Mouse (Mus musculus) CH12.LX (cell line): Measurements from ENCODE around the gene Adgrb3. TPM values are rescaled to one million over a fixed set of nuclear protein-coding genes. Genes with fewer than 3 reads are reported as not detected.

ENCODE experiments used
- DNase-seq: peaks from one replicate; pipeline ENCODE4 v3.0.0-alpha.2; 2013; ENCODE audit errors: extremely low read depth
- H3K27ac ChIP-seq: 2 replicates; pipeline ENCODE4 v1.5.1; 2012; ENCODE audit warnings: low read depth, mild to moderate bottlenecking, control low read depth, moderate library complexity; ENCODE audit not compliant: insufficient read depth
- H3K27me3 ChIP-seq: replicated peaks from 2 replicates; pipeline ENCODE3; 2012; ENCODE audit warnings: inconsistent platforms
- H3K36me3 ChIP-seq, 2 experiments: replicated peaks in 1 of 2; 2 replicates each; pipeline versions ENCODE3 to v1.6.1; 2012; ENCODE audit warnings: inconsistent platforms in 1 of 2, low read length in 1 of 2, mild to moderate bottlenecking in 1 of 2, mixed read lengths in 1 of 2, moderate library complexity in 1 of 2; ENCODE audit not compliant: control insufficient read depth in 1 of 2, insufficient read depth in 1 of 2
- H3K4me1 ChIP-seq, 2 experiments: 2 replicates each; pipeline ENCODE4 v1.6.1; 2012; ENCODE audit warnings: inconsistent platforms in 1 of 2, moderate library complexity in 1 of 2; ENCODE audit not compliant: insufficient read depth in 2 of 2, control insufficient read depth in 1 of 2
- H3K4me2 ChIP-seq: 2 replicates; pipeline ENCODE4 v1.6.1; 2012; ENCODE audit warnings: low read depth, mild to moderate bottlenecking, control low read depth; ENCODE audit not compliant: poor library complexity, insufficient read depth, severe bottlenecking
- H3K4me3 ChIP-seq, 3 experiments: fragments of 150-350 bp in 1 of 3; sonication (generic) in 1 of 3; replicated peaks in 1 of 3; 2 replicates each; pipeline versions ENCODE3 to v1.5.1; 2011 to 2012; ENCODE audit warnings: low read depth in 2 of 3, low read length in 2 of 3, mild to moderate bottlenecking in 2 of 3, moderate library complexity in 2 of 3, control low read depth in 1 of 3, improper control_type of control experiment in 1 of 3, inconsistent platforms in 1 of 3, mixed read lengths in 1 of 3; ENCODE audit not compliant: poor library complexity in 1 of 3
- H3K79me2 ChIP-seq: replicated peaks from 2 replicates; pipeline ENCODE4 v1.6.1; 2012; ENCODE audit warnings: mild to moderate bottlenecking, moderate library complexity; ENCODE audit not compliant: control insufficient read depth, poor library complexity, insufficient read depth, severe bottlenecking; ENCODE audit errors: extremely low read depth
- H3K9ac ChIP-seq: 2 replicates; pipeline ENCODE4 v1.6.1; 2012; ENCODE audit warnings: low read depth, mild to moderate bottlenecking, control low read depth, moderate library complexity; ENCODE audit not compliant: insufficient read depth
- H3K9me3 ChIP-seq: replicated peaks from 2 replicates; pipeline ENCODE3; 2012; ENCODE audit warnings: low read length, inconsistent platforms, mixed read lengths
- BHLHE40 ChIP-seq: IDR thresholded peaks from 2 replicates; pipeline ENCODE4 v1.6.1; 2011; ENCODE audit warnings: mild to moderate bottlenecking, low read depth, low read length, improper control_type of control experiment
- EP300 ChIP-seq: IDR thresholded peaks from 2 replicates; pipeline ENCODE4 v1.6.1; 2011; ENCODE audit warnings: low read length, improper control_type of control experiment
- HCFC1 ChIP-seq: IDR thresholded peaks from 2 replicates; pipeline ENCODE4 v1.6.1; 2012; ENCODE audit warnings: low read depth, mild to moderate bottlenecking, inconsistent platforms, low read length, improper control_type of control experiment
- IRF4 ChIP-seq: IDR thresholded peaks from 2 replicates; pipeline ENCODE4 v1.6.1; 2014; ENCODE audit warnings: low read depth, mild to moderate bottlenecking, inconsistent platforms, low read length, improper control_type of control experiment
- JUND ChIP-seq: conservative IDR thresholded peaks from 2 replicates; pipeline ENCODE4 v1.6.1; 2011; ENCODE audit warnings: low read depth, low read length, improper control_type of control experiment
- MAFK ChIP-seq: IDR thresholded peaks from 2 replicates; pipeline ENCODE4 v1.6.1; 2011; ENCODE audit warnings: low read length, improper control_type of control experiment; ENCODE audit not compliant: insufficient replicate concordance
- MAZ ChIP-seq: IDR thresholded peaks from 2 replicates; pipeline ENCODE4 v1.6.1; 2012; ENCODE audit warnings: low read depth, mild to moderate bottlenecking, inconsistent platforms, low read length, improper control_type of control experiment, moderate library complexity
- MXI1 ChIP-seq: IDR thresholded peaks from 2 replicates; pipeline ENCODE4 v1.6.1; 2011; ENCODE audit warnings: mild to moderate bottlenecking, low read depth, low read length, improper control_type of control experiment
- MYC ChIP-seq: IDR thresholded peaks from 2 replicates; pipeline ENCODE4 v1.6.1; 2011; ENCODE audit warnings: low read depth, mild to moderate bottlenecking, improper control_type of control experiment, low read length
- NELFE ChIP-seq: IDR thresholded peaks from 2 replicates; pipeline ENCODE4 v1.6.1; 2011; ENCODE audit warnings: low read depth, low read length, improper control_type of control experiment
- NRF1 ChIP-seq: IDR thresholded peaks from 2 replicates; pipeline ENCODE4 v1.6.1; 2014; ENCODE audit warnings: low read depth, mild to moderate bottlenecking, inconsistent platforms, low read length, improper control_type of control experiment, moderate library complexity
- RCOR1 ChIP-seq: conservative IDR thresholded peaks from 2 replicates; pipeline ENCODE4 v1.6.1; 2012; ENCODE audit warnings: low read depth, mild to moderate bottlenecking, inconsistent platforms, low read length, improper control_type of control experiment
- TCF12 ChIP-seq: IDR thresholded peaks from 2 replicates; pipeline ENCODE4 v1.6.1; 2014; ENCODE audit warnings: low read depth, mild to moderate bottlenecking, inconsistent platforms, low read length, improper control_type of control experiment
- UBTF ChIP-seq: IDR thresholded peaks from 2 replicates; pipeline ENCODE4 v1.6.1; 2012; ENCODE audit warnings: low read depth, mild to moderate bottlenecking, inconsistent platforms, low read length, improper control_type of control experiment, moderate library complexity
- USF1 ChIP-seq: IDR thresholded peaks from 2 replicates; pipeline ENCODE4 v1.6.1; 2014; ENCODE audit warnings: low read depth, mild to moderate bottlenecking, inconsistent platforms, low read length, improper control_type of control experiment
- USF2 ChIP-seq: conservative IDR thresholded peaks from 2 replicates; pipeline ENCODE4 v1.6.1; 2011; ENCODE audit warnings: low read depth, low read length, improper control_type of control experiment
- ZKSCAN1 ChIP-seq: IDR thresholded peaks from 2 replicates; pipeline ENCODE4 v1.6.1; 2012; ENCODE audit warnings: low read depth, inconsistent platforms, low read length, improper control_type of control experiment, borderline replicate concordance
- dilution Hi-C: fragments of 300-500 bp; cut with MboI; formaldehyde crosslinking; loops from 2 replicates; pipeline ENCODE4 v1.14.3; 2020; ENCODE audit warnings: low sequenced_read_pairs; ENCODE audit not compliant: extremely low pct_unique_long_range_greater_than_20kb, extremely low pct_ligation_motif_present
- in situ Hi-C: fragments of 300-500 bp; cut with MboI; formaldehyde crosslinking; loops from 3 replicates; pipeline ENCODE4 v1.14.3; 2019; ENCODE audit warnings: low sequenced_read_pairs, low pct_ligation_motif_present, low pct_unique_long_range_greater_than_20kb, mixed read lengths
- polyA plus RNA-seq: library from polyadenylated mRNA; unstranded; fragments of >175 nt; gene quantifications from 2 replicates; pipeline ENCODE4 v1.2.1, GENCODE M21; 2012; ENCODE audit warnings: low read depth; ENCODE audit not compliant: insufficient read length
- total RNA-seq, 2 experiments: library from RNA; depleted of rRNA; stranded (reverse); fragments of 300-350 nt in 1 of 2; fragments of >200 nt in 1 of 2; gene quantifications; 2 replicates each; pipeline ENCODE4 v1.2.3; 2012 to 2014

Adgrb3 gene
- total and polyA plus RNA-seq, 3 experiments: not detected

- H3K9ac ChIP-seq: no peak overlapping the region
- no peak overlapping the region for H3K27ac ChIP-seq
- no peaks in the 10 kb centered on the region for H3K79me2 ChIP-seq
- no peaks in the 10 kb centered on the region for H3K4me1 ChIP-seq
- no peak for DNase-seq
- no peaks in the 10 kb centered on the region for H3K27me3 ChIP-seq
- no peaks in the 10 kb centered on the region for H3K36me3 ChIP-seq
- H3K4me2 ChIP-seq: no peak overlapping the region
- dilution Hi-C loops (no loop called here), in situ Hi-C loops (no loop called here)
- TF ChIP-seq RCOR1: no peak
- no peak for TF ChIP-seq EP300
- TF ChIP-seq NELFE: no peak
- TF ChIP-seq MXI1: no peak
- no peak for TF ChIP-seq MAZ
- no peak for TF ChIP-seq USF1
- TF ChIP-seq MYC: no peak
- TF ChIP-seq JUND: no peak
- no peak for TF ChIP-seq BHLHE40
- TF ChIP-seq ZKSCAN1: no peak
- TF ChIP-seq MAFK: no peak
- no peak for TF ChIP-seq NRF1
- no peak for TF ChIP-seq HCFC1
- TF ChIP-seq TCF12: no peak
- no peak for TF ChIP-seq UBTF
- H3K9me3 ChIP-seq: peaks cover 13% of the 10 kb centered on the region
- no peak overlapping the region for H3K4me3 ChIP-seq
These were observed 14.0 kb downstream of the Adgrb3 start for GRCm38 (mm10) chr1:25815491-25815890.

- in situ Hi-C loops (no loop called here), dilution Hi-C loops (no loop called here)
- Histone ChIP-seq H3K79me2 (no peaks in the 10 kb centered on the region), H3K27me3 (no peaks in the 10 kb centered on the region), H3K4me2 (no peak overlapping the region), H3K9me3 (peaks cover 23% of the 10 kb centered on the region), H3K36me3 (no peaks in the 10 kb centered on the region), H3K9ac (no peak overlapping the region), H3K4me1 (no peaks in the 10 kb centered on the region), H3K27ac (no peak overlapping the region), H3K4me3 (no peak overlapping the region)
- TF ChIP-seq IRF4 (no peak), USF2 (no peak)
- no peak for DNase-seq
These were observed 50.7 kb downstream of the Adgrb3 start for GRCm38 (mm10) chr1:25778784-25779183.
